Mouse (Mus musculus): Measurements from ENCODE around the gene Lpcat2b. TPM values are rescaled to one million over a fixed set of nuclear protein-coding genes. Genes with fewer than 3 reads are reported as not detected.

Gene Lpcat2b
- polyA plus RNA-seq, 1 experiment from 2014 or later: not detected

- no peak overlapping the region for H3K4me3 ChIP-seq
- H3K9me3 ChIP-seq: no peaks in the 10 kb centered on the region
- no peaks in the 10 kb centered on the region for H3K4me1 ChIP-seq
- no peak for DNase-seq (ENCODE audit: extremely low spot score, low spot score)
- no peaks in the 10 kb centered on the region for H3K36me3 ChIP-seq (replicated peaks)
- WGBS: 96% methylated on average over 1 of the region's 1 CpGs
- no peaks in the 10 kb centered on the region for H3K27me3 ChIP-seq (ENCODE audit: poor library complexity, severe bottlenecking)
- H3K27ac ChIP-seq: no peak overlapping the region
Observed at GRCm38 (mm10) chr5:107421676-107422075, 9.7 kb upstream of the Lpcat2b start.

- Histone ChIP-seq H3K27ac (no peak overlapping the region), H3K36me3 (replicated peaks) (no peaks in the 10 kb centered on the region), H3K4me1 (peaks cover 15% of the 10 kb centered on the region), H3K4me3 (no peak overlapping the region), H3K27me3 (ENCODE audit: poor library complexity, severe bottlenecking) (no peaks in the 10 kb centered on the region), H3K9me3 (no peaks in the 10 kb centered on the region)
- 86% methylated on average over 5 of the region's 5 CpGs for WGBS
- no peak for DNase-seq (ENCODE audit: extremely low spot score, low spot score)
Observed at GRCm38 (mm10) chr5:107434001-107434400, 2.7 kb downstream of the Lpcat2b start.

- no peaks in the 10 kb centered on the region for H3K9me3 ChIP-seq
- whole genome bisulfite sequencing: 93% methylated on average over 6 of the region's 6 CpGs
- no peaks in the 10 kb centered on the region for H3K27me3 ChIP-seq (ENCODE audit: poor library complexity, severe bottlenecking)
- no peak overlapping the region for H3K27ac ChIP-seq
- no peak for DNase-seq (ENCODE audit: extremely low spot score, low spot score)
- H3K4me3 ChIP-seq: no peak overlapping the region
- H3K4me1 ChIP-seq: peaks cover 16% of the 10 kb centered on the region
- no peaks in the 10 kb centered on the region for H3K36me3 ChIP-seq (replicated peaks)
Observed at GRCm38 (mm10) chr5:107436185-107436584, 4.8 kb downstream of the Lpcat2b start.

GRCm38 (mm10) chr5:107436587-107437209 is 5.3 kb downstream of the Lpcat2b start:
- Histone ChIP-seq H3K4me1 (peaks cover 16% of the 10 kb centered on the region), H3K27ac (peak overlapping the region; percentile 98; the same call in 1 of the 2 replicates), H3K36me3 (replicated peaks) (no peaks in the 10 kb centered on the region), H3K4me3 (0 out of 2 replicates have a peak overlapping the region, but pooled peaks have one; percentile 89), H3K9me3 (no peaks in the 10 kb centered on the region), H3K27me3 (ENCODE audit: poor library complexity, severe bottlenecking) (no peaks in the 10 kb centered on the region)
- no peak for DNase-seq (ENCODE audit: extremely low spot score, low spot score)
- 81% methylated on average over 6 of the region's 6 CpGs for WGBS

- Histone ChIP-seq H3K36me3 (replicated peaks) (no peaks in the 10 kb centered on the region), H3K9me3 (no peaks in the 10 kb centered on the region), H3K27me3 (ENCODE audit: poor library complexity, severe bottlenecking) (no peaks in the 10 kb centered on the region), H3K4me1 (peaks cover 16% of the 10 kb centered on the region), H3K27ac (peak within 1 kb of the TSS; percentile 98), H3K4me3 (peak within 1 kb of the TSS; percentile 89)
- under 1% methylated on average over 51 of the region's 51 CpGs for WGBS
- peak; percentile 95 for DNase-seq (ENCODE audit: extremely low spot score, low spot score)
Observed at GRCm38 (mm10) chr5:107437464-107438281, 6.3 kb downstream of the Lpcat2b start, which contains the start of gene Btbd8. TSS of gene Btbd8 (plus strand) at chr5:107437997.

- Histone ChIP-seq H3K27me3 (ENCODE audit: poor library complexity, severe bottlenecking) (no peaks in the 10 kb centered on the region), H3K4me1 (peaks cover 16% of the 10 kb centered on the region), H3K36me3 (replicated peaks) (no peaks in the 10 kb centered on the region), H3K4me3 (peak overlapping the region; percentile 89), H3K27ac (peak overlapping the region; percentile 98), H3K9me3 (no peaks in the 10 kb centered on the region)
- no peak for DNase-seq (ENCODE audit: extremely low spot score, low spot score)
- 24% methylated on average over 7 of the region's 7 CpGs for WGBS
Observed at GRCm38 (mm10) chr5:107438353-107438752, 7.0 kb downstream of the Lpcat2b start.

- Histone ChIP-seq H3K9me3 (no peaks in the 10 kb centered on the region), H3K27ac (no peak overlapping the region), H3K4me1 (peaks cover 15% of the 10 kb centered on the region), H3K36me3 (replicated peaks) (no peaks in the 10 kb centered on the region), H3K4me3 (no peak overlapping the region), H3K27me3 (ENCODE audit: poor library complexity, severe bottlenecking) (no peaks in the 10 kb centered on the region)
- no peak for DNase-seq (ENCODE audit: extremely low spot score, low spot score)
- 88% methylated on average over 5 of the region's 5 CpGs for WGBS
Observed at GRCm38 (mm10) chr5:107441881-107442280, 10.5 kb downstream of the Lpcat2b start.

GRCm38 (mm10) chr5:107444251-107444650 is 12.9 kb downstream of the Lpcat2b start:
- Histone ChIP-seq H3K36me3 (replicated peaks) (no peaks in the 10 kb centered on the region), H3K27me3 (ENCODE audit: poor library complexity, severe bottlenecking) (no peaks in the 10 kb centered on the region), H3K4me3 (no peak overlapping the region), H3K4me1 (no peaks in the 10 kb centered on the region), H3K27ac (no peak overlapping the region), H3K9me3 (no peaks in the 10 kb centered on the region)
- no peak for DNase-seq (ENCODE audit: extremely low spot score, low spot score)
- 95% methylated on average over 4 of the region's 4 CpGs for WGBS

- no peak for DNase-seq (ENCODE audit: extremely low spot score, low spot score)
- 0 out of 2 replicates have a peak, but pooled peaks cover 3% of the 10 kb centered on the region for H3K36me3 ChIP-seq (replicated peaks)
- H3K4me3 ChIP-seq: no peak overlapping the region
- 90% methylated on average over 4 of the region's 4 CpGs for WGBS
- H3K9me3 ChIP-seq: no peaks in the 10 kb centered on the region
- no peak overlapping the region for H3K27ac ChIP-seq
- no peaks in the 10 kb centered on the region for H3K27me3 ChIP-seq (ENCODE audit: poor library complexity, severe bottlenecking)
- no peaks in the 10 kb centered on the region for H3K4me1 ChIP-seq
Observed at GRCm38 (mm10) chr5:107447977-107448376, 16.6 kb downstream of the Lpcat2b start.

- H3K36me3 ChIP-seq (replicated peaks): 0 out of 2 replicates have a peak, but pooled peaks cover 3% of the 10 kb centered on the region
- WGBS: 95% methylated on average over 4 of the region's 4 CpGs
- H3K4me3 ChIP-seq: no peak overlapping the region
- DNase-seq (ENCODE audit: extremely low spot score, low spot score): no peak
- no peaks in the 10 kb centered on the region for H3K4me1 ChIP-seq
- H3K27ac ChIP-seq: no peak overlapping the region
- H3K27me3 ChIP-seq (ENCODE audit: poor library complexity, severe bottlenecking): no peaks in the 10 kb centered on the region
- no peaks in the 10 kb centered on the region for H3K9me3 ChIP-seq
Observed at GRCm38 (mm10) chr5:107448784-107449183, 17.4 kb downstream of the Lpcat2b start.

- H3K4me3 ChIP-seq: no peak overlapping the region
- WGBS: 92% methylated on average over 5 of the region's 5 CpGs
- DNase-seq (ENCODE audit: extremely low spot score, low spot score): no peak
Observed at GRCm38 (mm10) chr5:107449620-107450019, 18.3 kb downstream of the Lpcat2b start.

GRCm38 (mm10) chr5:107450299-107450698 is 18.9 kb downstream of the Lpcat2b start:
- Histone ChIP-seq H3K27me3 (ENCODE audit: poor library complexity, severe bottlenecking) (no peaks in the 10 kb centered on the region), H3K27ac (no peak overlapping the region), H3K36me3 (replicated peaks) (0 out of 2 replicates have a peak, but pooled peaks cover 3% of the 10 kb centered on the region), H3K4me3 (no peak overlapping the region), H3K4me1 (no peaks in the 10 kb centered on the region), H3K9me3 (no peaks in the 10 kb centered on the region)
- whole genome bisulfite sequencing: 94% methylated on average over 5 of the region's 5 CpGs
- no peak for DNase-seq (ENCODE audit: extremely low spot score, low spot score)

More at GRCm38 (mm10) chr5:107449620-107450019, 18.3 kb downstream of the Lpcat2b start:
- Histone ChIP-seq H3K27me3 (ENCODE audit: poor library complexity, severe bottlenecking) (no peaks in the 10 kb centered on the region), H3K27ac (no peak overlapping the region), H3K4me1 (no peaks in the 10 kb centered on the region), H3K9me3 (no peaks in the 10 kb centered on the region), H3K36me3 (replicated peaks) (0 out of 2 replicates have a peak, but pooled peaks cover 3% of the 10 kb centered on the region)
